Mouse (Mus musculus): ENCODE data around the gene Hddc3. TPM values are rescaled to one million over a fixed set of nuclear protein-coding genes. Genes with fewer than 3 reads are reported as not detected.
A peak's percentile ranks its signal among the peaks of the same experiment; 100 is the strongest.
"Not testable (repeated sequence)": the region's sequence is repeated elsewhere in the genome, so short reads cannot be mapped to it uniquely, and the experiment has no call there.

Gene Hddc3
- polyA plus RNA-seq, 1 experiment from 2014 or later: 25.8 TPM

GRCm38 (mm10) chr7:80317439-80318115 is 25.3 kb upstream of the Hddc3 start:
- Histone ChIP-seq H3K27me3 (no peaks in the 10 kb centered on the region), H3K9me3 (no peaks in the 10 kb centered on the region), H3K4me1 (replicated peaks) (no peaks in the 10 kb centered on the region), H3K4me3 (replicated peaks) (no peak overlapping the region), H3K9ac (replicated peaks) (no peak overlapping the region), H3K36me3 (peaks cover 79% of the 10 kb centered on the region), H3K27ac (no peak overlapping the region), H3K4me2 (no peak overlapping the region)
- 76% methylated on average over 1 of the region's 1 CpGs for WGBS
- no peak for ATAC-seq (ENCODE audit: insufficient number of reproducible peaks, insufficient read depth, low FRiP score, low TSS enrichment, low read depth)

GRCm38 (mm10) chr7:80318670-80319069 is 24.2 kb upstream of the Hddc3 start:
- WGBS: 94% methylated on average over 4 of the region's 4 CpGs
- ATAC-seq (ENCODE audit: insufficient number of reproducible peaks, insufficient read depth, low FRiP score, low TSS enrichment, low read depth): no peak
- H3K27me3 ChIP-seq: no peaks in the 10 kb centered on the region
- H3K9me3 ChIP-seq: no peaks in the 10 kb centered on the region
- no peak overlapping the region for H3K4me2 ChIP-seq
- H3K9ac ChIP-seq (replicated peaks): no peak overlapping the region
- 0 out of 2 replicates have a peak overlapping the region, but pooled peaks have one; percentile 20 for H3K27ac ChIP-seq
- H3K4me3 ChIP-seq (replicated peaks): no peak overlapping the region
- peaks cover 9% of the 10 kb centered on the region for H3K4me1 ChIP-seq (replicated peaks)
- peaks cover 69% of the 10 kb centered on the region for H3K36me3 ChIP-seq

- H3K36me3 ChIP-seq: peaks cover 56% of the 10 kb centered on the region
- no peaks in the 10 kb centered on the region for H3K9me3 ChIP-seq
- H3K4me1 ChIP-seq (replicated peaks): peaks cover 10% of the 10 kb centered on the region
Observed at GRCm38 (mm10) chr7:80319846-80320496, 22.9 kb upstream of the Hddc3 start.

GRCm38 (mm10) chr7:80323336-80323735 is 19.6 kb upstream of the Hddc3 start:
- H3K4me1 ChIP-seq (replicated peaks): peaks cover 13% of the 10 kb centered on the region
- peak overlapping the region; percentile 72 for H3K4me2 ChIP-seq
- H3K9me3 ChIP-seq: no peaks in the 10 kb centered on the region
- H3K4me3 ChIP-seq (replicated peaks): peak overlapping the region; percentile 61
- peak overlapping the region; percentile 58 for H3K9ac ChIP-seq (replicated peaks)
- WGBS: 18% methylated on average over 8 of the region's 8 CpGs
- ATAC-seq (ENCODE audit: insufficient number of reproducible peaks, insufficient read depth, low FRiP score, low TSS enrichment, low read depth): no peak
- H3K36me3 ChIP-seq: peaks cover 61% of the 10 kb centered on the region
- no peaks in the 10 kb centered on the region for H3K27me3 ChIP-seq
- peak overlapping the region; percentile 82; the same call in 1 of the 2 replicates for H3K27ac ChIP-seq

More at GRCm38 (mm10) chr7:80319846-80320496, 22.9 kb upstream of the Hddc3 start:
- Histone ChIP-seq H3K27me3 (no peaks in the 10 kb centered on the region), H3K27ac (no peak overlapping the region), H3K4me2 (no peak overlapping the region), H3K9ac (replicated peaks) (no peak overlapping the region), H3K4me3 (replicated peaks) (no peak overlapping the region)
- ATAC-seq (ENCODE audit: insufficient number of reproducible peaks, insufficient read depth, low FRiP score, low TSS enrichment, low read depth): no peak
- WGBS: 80% methylated on average over 19 of the region's 19 CpGs

GRCm38 (mm10) chr7:80324043-80324815 is 18.7 kb upstream of the Hddc3 start, which contains the start of gene Rccd1:
Rccd1 (minus strand) TSS chr7:80324454.
- peaks cover 13% of the 10 kb centered on the region for H3K4me1 ChIP-seq (replicated peaks)
- peak; percentile 98 for ATAC-seq (ENCODE audit: insufficient number of reproducible peaks, insufficient read depth, low FRiP score, low TSS enrichment, low read depth)
- peaks cover 61% of the 10 kb centered on the region for H3K36me3 ChIP-seq

GRCm38 (mm10) chr7:80324816-80325119 is 18.1 kb upstream of the Hddc3 start:
- H3K36me3 ChIP-seq: peaks cover 62% of the 10 kb centered on the region
- H3K27ac ChIP-seq: peak overlapping the region; percentile 45; the same call in 1 of the 2 replicates
- not testable (repeated sequence) for H3K4me2 ChIP-seq; ATAC-seq (ENCODE audit: insufficient number of reproducible peaks, insufficient read depth, low FRiP score, low TSS enrichment, low read depth); H3K4me3 ChIP-seq (replicated peaks); H3K9me3 ChIP-seq; H3K9ac ChIP-seq (replicated peaks); H3K27me3 ChIP-seq
- peaks cover 13% of the 10 kb centered on the region for H3K4me1 ChIP-seq (replicated peaks)
- WGBS: 50% methylated on average over 5 of the region's 5 CpGs

More at GRCm38 (mm10) chr7:80324043-80324815, 18.7 kb upstream of the Hddc3 start, which contains the start of gene Rccd1:
- peak within 1 kb of the TSS; percentile 61 for H3K4me3 ChIP-seq (replicated peaks)
- no peaks in the 10 kb centered on the region for H3K27me3 ChIP-seq
- 3% methylated on average over 38 of the region's 38 CpGs for WGBS
- peak within 1 kb of the TSS; percentile 58 for H3K9ac ChIP-seq (replicated peaks)
- H3K4me2 ChIP-seq: peak within 1 kb of the TSS; percentile 72
- H3K27ac ChIP-seq: peak within 1 kb of the TSS; percentile 82
- no peaks in the 10 kb centered on the region for H3K9me3 ChIP-seq

- H3K36me3 ChIP-seq: peaks cover 62% of the 10 kb centered on the region
- H3K27ac ChIP-seq: peak overlapping the region; percentile 45; the same call in 1 of the 2 replicates
- WGBS: 93% methylated on average over 16 of the region's 16 CpGs
- H3K4me2 ChIP-seq: no peak overlapping the region
- no peak overlapping the region for H3K9ac ChIP-seq (replicated peaks)
- ATAC-seq (ENCODE audit: insufficient number of reproducible peaks, insufficient read depth, low FRiP score, low TSS enrichment, low read depth): no peak
- H3K9me3 ChIP-seq: no peaks in the 10 kb centered on the region
- H3K27me3 ChIP-seq: no peaks in the 10 kb centered on the region
- H3K4me1 ChIP-seq (replicated peaks): peaks cover 13% of the 10 kb centered on the region
- H3K4me3 ChIP-seq (replicated peaks): no peak overlapping the region
Observed at GRCm38 (mm10) chr7:80325292-80325868, 17.5 kb upstream of the Hddc3 start.

GRCm38 (mm10) chr7:80326076-80326475 is 16.8 kb upstream of the Hddc3 start:
- Histone ChIP-seq H3K36me3 (peaks cover 62% of the 10 kb centered on the region), H3K9ac (replicated peaks) (no peak overlapping the region), H3K27ac (no peak overlapping the region), H3K4me2 (no peak overlapping the region), H3K4me3 (replicated peaks) (no peak overlapping the region), H3K4me1 (replicated peaks) (peaks cover 13% of the 10 kb centered on the region), H3K9me3 (no peaks in the 10 kb centered on the region), H3K27me3 (no peaks in the 10 kb centered on the region)
- ATAC-seq (ENCODE audit: insufficient number of reproducible peaks, insufficient read depth, low FRiP score, low TSS enrichment, low read depth): no peak
- 98% methylated on average over 19 of the region's 19 CpGs for WGBS

- Histone ChIP-seq H3K27ac (no peak overlapping the region), H3K9me3 (peaks cover 9% of the 10 kb centered on the region; the same call in 1 of the 2 replicates), H3K9ac (replicated peaks) (no peak overlapping the region), H3K4me3 (replicated peaks) (no peak overlapping the region), H3K4me1 (replicated peaks) (no peaks in the 10 kb centered on the region), H3K36me3 (peaks cover 99% of the 10 kb centered on the region), H3K27me3 (no peaks in the 10 kb centered on the region), H3K4me2 (no peak overlapping the region)
- ATAC-seq (ENCODE audit: insufficient number of reproducible peaks, insufficient read depth, low FRiP score, low TSS enrichment, low read depth): no peak
- WGBS: 89% methylated on average over 8 of the region's 8 CpGs
Observed at GRCm38 (mm10) chr7:80330278-80330677, 12.6 kb upstream of the Hddc3 start.

GRCm38 (mm10) chr7:80331433-80331832 is 11.5 kb upstream of the Hddc3 start:
- Histone ChIP-seq H3K9me3 (peaks cover 9% of the 10 kb centered on the region; the same call in 1 of the 2 replicates), H3K4me3 (replicated peaks) (no peak overlapping the region), H3K9ac (replicated peaks) (no peak overlapping the region), H3K4me1 (replicated peaks) (no peaks in the 10 kb centered on the region), H3K27me3 (no peaks in the 10 kb centered on the region), H3K4me2 (no peak overlapping the region), H3K36me3 (peaks cover 99% of the 10 kb centered on the region), H3K27ac (no peak overlapping the region)
- 95% methylated on average over 19 of the region's 19 CpGs for WGBS
- no peak for ATAC-seq (ENCODE audit: insufficient number of reproducible peaks, insufficient read depth, low FRiP score, low TSS enrichment, low read depth)

- ATAC-seq (ENCODE audit: insufficient number of reproducible peaks, insufficient read depth, low FRiP score, low TSS enrichment, low read depth): no peak
- WGBS: 87% methylated on average over 4 of the region's 4 CpGs
- H3K9me3 ChIP-seq: peaks cover 9% of the 10 kb centered on the region; the same call in 1 of the 2 replicates
Observed at GRCm38 (mm10) chr7:80334848-80335247, 8.1 kb upstream of the Hddc3 start.

More at GRCm38 (mm10) chr7:80334848-80335247, 8.1 kb upstream of the Hddc3 start:
- Histone ChIP-seq H3K4me2 (no peak overlapping the region), H3K4me1 (replicated peaks) (peaks cover 19% of the 10 kb centered on the region), H3K4me3 (replicated peaks) (no peak overlapping the region), H3K9ac (replicated peaks) (no peak overlapping the region), H3K36me3 (peaks cover 78% of the 10 kb centered on the region), H3K27me3 (no peaks in the 10 kb centered on the region), H3K27ac (no peak overlapping the region)

Measured in limb, embryonic 12.5 days (tissue).